Mouse (Mus musculus) stomach, postnatal 0 days (tissue): ENCODE data around the gene Ctdsp2. TPM values are rescaled to one million over a fixed set of nuclear protein-coding genes. Genes with fewer than 3 reads are reported as not detected.

Experiments
- ATAC-seq: fragments of 200-750 bp; cut with Nextera tagmentation; 2 replicates; pipeline ENCODE4 v1.8.0; 2017; ENCODE audit not compliant: low FRiP score, low TSS enrichment
- DNase-seq: peaks from one replicate; pipeline ENCODE4 v3.0.0-alpha.2; 2016; ENCODE audit warnings: low spot score
- H3K27ac ChIP-seq: fragments of 300-500 bp; sonication (generic); replicated peaks from 2 replicates; pipeline ENCODE4 v1.5.1; 2014; ENCODE audit warnings: mild to moderate bottlenecking, control low read depth
- H3K27me3 ChIP-seq: fragments of 300-500 bp; sonication (generic); 2 replicates; pipeline ENCODE4 v1.6.1; 2014; ENCODE audit warnings: low read length; ENCODE audit not compliant: control insufficient read depth, insufficient read depth
- H3K36me3 ChIP-seq: fragments of 300-500 bp; sonication (generic); 2 replicates; pipeline ENCODE4 v1.6.1; 2014; ENCODE audit warnings: low read length, mixed read lengths; ENCODE audit not compliant: control insufficient read depth, insufficient read depth
- H3K4me1 ChIP-seq: fragments of 300-500 bp; sonication (generic); replicated peaks from 2 replicates; pipeline ENCODE4 v1.6.1; 2014; ENCODE audit warnings: antibody characterized with exemption; ENCODE audit not compliant: control insufficient read depth, insufficient read depth
- H3K4me2 ChIP-seq: fragments of 300-500 bp; sonication (generic); replicated peaks from 2 replicates; pipeline ENCODE4 v1.6.1; 2014; ENCODE audit warnings: low read depth, mild to moderate bottlenecking, control low read depth, moderate library complexity
- H3K4me3 ChIP-seq: fragments of 300-500 bp; sonication (generic); 2 replicates; pipeline ENCODE4 v1.5.1; 2014; ENCODE audit warnings: low read depth, low read length, control low read depth
- H3K9ac ChIP-seq: fragments of 300-500 bp; sonication (generic); 2 replicates; pipeline ENCODE4 v1.6.1; 2014; ENCODE audit warnings: mild to moderate bottlenecking, low read length, control low read depth, mixed read lengths
- H3K9me3 ChIP-seq: fragments of 300-500 bp; sonication (generic); 2 replicates; pipeline ENCODE4 v1.6.1; 2016; ENCODE audit warnings: low read length; ENCODE audit not compliant: control insufficient read depth
- CTCF ChIP-seq: IDR thresholded peaks from 2 replicates; pipeline ENCODE4 v1.5.1; 2016; ENCODE audit warnings: antibody characterized with exemption, low read depth, mild to moderate bottlenecking, moderate library complexity
- EP300 ChIP-seq: optimal IDR thresholded peaks from 2 replicates; pipeline ENCODE3; 2016; ENCODE audit warnings: antibody characterized with exemption
- WGBS: fragments of 180-500 bp; shearing (Covaris S2); extraction: QIAGEN DNeasy Blood & Tissue Kit; methylation state at CpG from one replicate; pipeline ENCODE4 v1.1.7; 2014; 5-methylcytosine and 5-hydroxymethylcytosine counted together
- polyA plus RNA-seq: library from polyadenylated mRNA; unstranded; fragments of >200 nt; fragmentation: Nextera tagmentation; extraction: Ambion mirVana; gene quantifications from 2 replicates; pipeline ENCODE4 v1.2.1, GENCODE M21; 2015

The Ctdsp2 gene
- polyA plus RNA-seq, 1 experiment from 2014 or later: 29.1 TPM

DNA sequence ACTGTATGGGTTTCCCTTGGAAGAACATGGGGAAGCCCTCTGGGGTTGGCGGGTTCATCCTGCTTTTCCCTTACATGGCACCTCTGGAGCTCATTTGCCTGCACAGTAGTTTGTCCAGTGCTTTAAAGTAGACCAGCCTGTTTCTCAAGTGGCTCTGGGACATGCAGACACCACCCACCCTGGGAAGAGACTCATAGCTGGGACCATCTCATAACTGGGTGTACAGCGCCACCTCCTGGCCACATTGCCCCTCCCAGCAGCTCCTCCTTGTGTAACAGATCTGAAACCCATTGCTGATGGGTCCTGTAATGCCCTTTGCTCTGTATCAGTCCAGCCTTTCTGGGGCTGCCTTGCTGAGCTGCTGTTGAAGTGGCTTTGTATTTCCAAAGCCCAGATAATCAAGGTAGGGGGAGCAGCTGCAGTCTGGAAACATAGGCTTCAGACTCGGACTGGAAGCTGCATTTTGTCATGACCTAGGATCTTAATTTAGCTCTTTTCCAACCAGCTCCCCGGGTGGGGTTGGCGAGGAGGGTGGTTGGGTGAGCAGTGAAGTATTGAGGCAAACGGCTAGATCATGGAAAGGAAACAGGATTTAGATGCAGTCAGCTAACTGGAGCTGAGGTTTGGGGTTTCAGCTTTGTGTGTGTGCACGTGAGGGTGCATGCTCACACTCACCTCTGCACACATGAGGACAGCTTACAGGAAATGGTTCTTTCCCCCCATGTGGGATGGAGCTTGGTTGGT lies 12.0 kb downstream of the Ctdsp2 start:
- no peak overlapping the region for H3K9ac ChIP-seq
- WGBS: 42% methylated on average over 7 of the region's 7 CpGs
- no peak overlapping the region for H3K4me2 ChIP-seq
- peak; percentile 95 for TF ChIP-seq CTCF
- TF ChIP-seq EP300: no peak
- H3K27ac ChIP-seq: peak overlapping the region; percentile 61
- H3K27me3 ChIP-seq: no peaks in the 10 kb centered on the region
- no peak overlapping the region; the same call in 1 of the 2 replicates for H3K4me3 ChIP-seq
- H3K9me3 ChIP-seq: no peaks in the 10 kb centered on the region
- ATAC-seq (peak; percentile 87), DNase-seq (peak; percentile 93)
- peaks cover 33% of the 10 kb centered on the region for H3K36me3 ChIP-seq
- peaks cover 17% of the 10 kb centered on the region for H3K4me1 ChIP-seq

DNA sequence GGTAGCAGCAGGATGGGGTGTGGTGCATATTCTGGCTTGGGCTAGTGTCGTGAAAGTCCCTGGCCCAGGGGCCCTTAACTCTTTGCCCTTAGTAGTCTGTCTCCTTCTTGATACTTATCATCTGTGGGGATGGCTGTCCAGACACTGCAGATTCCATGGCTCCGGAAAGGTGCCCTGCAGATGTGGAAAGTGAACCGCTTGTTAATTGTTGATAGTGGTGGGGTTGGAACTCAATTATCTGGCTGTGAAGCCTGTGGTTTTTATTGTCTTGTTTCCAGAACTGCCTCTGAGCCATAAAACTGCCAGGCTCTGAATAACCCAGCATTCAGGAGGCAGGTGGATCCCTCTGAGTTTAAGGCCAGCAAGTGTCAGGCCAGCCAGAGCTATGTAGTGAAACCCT lies 13.2 kb downstream of the Ctdsp2 start:
- Histone ChIP-seq H3K36me3 (peaks cover 36% of the 10 kb centered on the region), H3K27me3 (no peaks in the 10 kb centered on the region), H3K9ac (no peak overlapping the region), H3K27ac (no peak overlapping the region), H3K4me1 (peaks cover 7% of the 10 kb centered on the region), H3K4me3 (no peak overlapping the region), H3K9me3 (no peaks in the 10 kb centered on the region), H3K4me2 (no peak overlapping the region)
- TF ChIP-seq EP300: no peak
- no peak for TF ChIP-seq CTCF
- ATAC-seq: no peak
- 63% methylated on average over 3 of the region's 3 CpGs for WGBS
- no peak for DNase-seq

DNA sequence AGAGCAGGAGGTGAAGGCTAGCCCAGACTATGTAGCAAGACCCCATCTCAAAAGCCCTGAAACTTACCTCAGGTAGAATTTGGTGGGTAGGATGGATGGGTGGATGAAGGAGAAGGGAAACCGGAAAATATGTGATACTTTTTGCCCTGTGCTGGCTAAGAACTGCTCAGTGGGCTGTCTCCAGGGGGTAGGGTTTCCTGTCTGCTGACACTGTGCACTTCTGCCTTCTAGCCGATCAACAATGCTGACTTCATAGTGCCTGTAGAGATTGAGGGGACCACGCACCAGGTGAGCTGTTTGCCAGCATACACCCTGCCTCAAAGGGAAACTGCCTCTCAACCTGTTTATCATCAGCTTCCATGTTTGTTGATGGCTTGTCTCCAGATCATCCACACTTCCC lies 15.1 kb downstream of the Ctdsp2 start:
- Histone ChIP-seq H3K9ac (no peak overlapping the region), H3K27ac (no peak overlapping the region), H3K9me3 (no peaks in the 10 kb centered on the region), H3K27me3 (no peaks in the 10 kb centered on the region), H3K4me1 (no peaks in the 10 kb centered on the region), H3K4me2 (no peak overlapping the region), H3K36me3 (peaks cover 49% of the 10 kb centered on the region), H3K4me3 (no peak overlapping the region)
- ATAC-seq: no peak
- DNase-seq: no peak
- WGBS: 79% methylated on average over 3 of the region's 3 CpGs
- TF ChIP-seq EP300 (no peak), CTCF (no peak)

DNA sequence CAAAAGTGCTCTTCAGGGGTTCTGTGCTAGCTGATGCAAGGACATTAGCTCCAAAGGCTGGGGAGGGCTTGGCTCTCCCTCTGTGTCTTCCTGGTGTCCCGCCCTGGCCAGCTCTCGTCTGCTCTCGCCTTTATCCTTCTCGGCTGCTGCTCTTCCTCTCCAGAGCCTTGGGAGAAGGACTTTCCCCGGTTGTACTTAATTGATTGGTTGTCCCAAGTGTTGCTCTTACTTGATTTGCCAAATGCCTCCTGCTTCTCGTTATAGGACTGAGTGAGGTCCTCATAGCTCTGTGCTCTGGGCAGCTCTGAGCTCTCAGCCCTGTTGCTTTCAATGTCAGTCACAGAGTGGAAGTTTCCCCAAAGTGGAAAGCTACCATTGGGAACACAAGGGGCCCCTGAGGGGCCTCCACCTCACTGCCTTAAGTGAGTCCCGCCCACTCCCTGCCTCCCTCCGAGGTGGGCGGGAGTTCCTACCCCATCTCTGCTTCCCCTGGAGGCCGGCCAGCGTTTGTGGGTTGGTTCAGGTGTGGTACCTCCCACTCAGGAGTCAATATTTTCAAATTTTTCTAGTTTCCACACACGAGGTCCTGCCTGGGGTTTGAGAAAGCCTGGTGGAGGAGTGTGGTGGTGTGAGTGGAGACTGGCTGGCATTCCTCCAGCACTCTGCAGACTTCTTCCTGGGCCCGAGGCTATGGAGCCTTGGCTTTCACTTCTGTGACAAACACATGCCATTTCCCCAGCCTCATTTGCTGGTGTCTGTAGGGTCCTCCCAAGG lies 19.0 kb downstream of the Ctdsp2 start:
- Histone ChIP-seq H3K27ac (no peak overlapping the region), H3K4me3 (no peak overlapping the region), H3K27me3 (no peaks in the 10 kb centered on the region), H3K4me2 (no peak overlapping the region), H3K9me3 (no peaks in the 10 kb centered on the region), H3K36me3 (peaks cover 48% of the 10 kb centered on the region), H3K9ac (no peak overlapping the region), H3K4me1 (no peaks in the 10 kb centered on the region)
- TF ChIP-seq EP300 (no peak), CTCF (no peak)
- ATAC-seq (no peak), DNase-seq (peak; percentile 54)
- 47% methylated on average over 13 of the region's 13 CpGs for WGBS

DNA sequence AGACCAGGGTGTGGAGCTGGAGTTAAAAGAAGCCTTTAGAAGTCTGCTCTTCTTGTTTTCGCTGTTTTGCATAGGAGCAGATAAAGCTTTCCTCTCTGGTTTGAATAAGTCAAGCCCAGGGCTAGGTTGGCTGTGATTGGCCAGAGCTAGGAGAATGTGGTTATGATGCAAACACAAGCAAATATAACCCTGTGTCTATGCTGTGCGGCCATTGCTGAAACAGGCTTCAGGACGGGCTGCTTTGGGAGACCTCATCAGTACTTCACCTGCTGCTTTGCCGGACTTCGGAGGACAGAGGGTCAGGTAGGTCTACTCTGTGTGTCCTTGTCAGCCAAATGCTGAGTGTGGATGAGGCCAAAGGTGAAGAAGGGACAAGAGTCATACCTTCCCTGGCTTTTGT lies 22.0 kb downstream of the Ctdsp2 start, which contains the start of gene Avil:
Gene Avil, plus strand, starts transcription at position 181 of the 400 bp plus-strand sequence.
- no peaks in the 10 kb centered on the region for H3K27me3 ChIP-seq
- WGBS: 77% methylated on average over 5 of the region's 5 CpGs
- H3K4me2 ChIP-seq: 0 out of 2 replicates have a peak within 1 kb of the TSS, but pooled peaks have one; percentile 8
- ATAC-seq (peak; percentile 41; the same call in 1 of the 2 replicates), DNase-seq (no peak)
- no peaks in the 10 kb centered on the region for H3K9me3 ChIP-seq
- TF ChIP-seq EP300: no peak
- TF ChIP-seq CTCF: no peak
- H3K27ac ChIP-seq: peak within 1 kb of the TSS; percentile 63; the same call in 1 of the 2 replicates
- H3K9ac ChIP-seq: no peak within 1 kb of the TSS
- H3K36me3 ChIP-seq: peaks cover 20% of the 10 kb centered on the region
- no peaks in the 10 kb centered on the region for H3K4me1 ChIP-seq
- no peak within 1 kb of the TSS for H3K4me3 ChIP-seq

DNA sequence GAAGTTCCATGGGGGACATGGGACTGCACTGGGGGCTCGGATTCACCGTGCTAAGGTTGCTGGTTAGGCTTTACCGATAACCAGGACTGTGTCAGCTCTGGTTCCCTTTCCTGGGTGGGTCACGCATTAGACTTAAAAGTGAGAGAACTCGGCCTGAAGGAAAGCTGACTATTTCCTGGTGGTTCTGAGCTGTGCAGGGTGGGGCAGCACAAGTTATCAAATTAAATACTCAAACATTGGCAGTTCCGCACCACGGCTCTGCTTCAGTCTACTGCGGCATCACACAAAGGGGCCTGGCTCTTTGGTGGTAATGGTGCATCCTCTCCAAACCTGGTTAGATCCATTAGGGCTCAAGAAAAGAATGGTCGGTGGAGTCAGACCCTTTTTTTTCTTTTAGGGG lies 22.8 kb downstream of the Ctdsp2 start:
- Histone ChIP-seq H3K4me2 (0 out of 2 replicates have a peak overlapping the region, but pooled peaks have one; percentile 8), H3K4me3 (no peak overlapping the region), H3K9me3 (no peaks in the 10 kb centered on the region), H3K36me3 (peaks cover 17% of the 10 kb centered on the region), H3K27me3 (no peaks in the 10 kb centered on the region), H3K27ac (peak overlapping the region; percentile 63; the same call in 1 of the 2 replicates), H3K9ac (no peak overlapping the region), H3K4me1 (no peaks in the 10 kb centered on the region)
- WGBS: 60% methylated on average over 9 of the region's 9 CpGs
- ATAC-seq (peak; percentile 63), DNase-seq (peak; percentile 55)
- no peak for TF ChIP-seq EP300
- TF ChIP-seq CTCF: no peak
